Mouse (Mus musculus) left cerebral cortex, adult 8-10 months (tissue): ENCODE results near the gene Syce2. TPM values are rescaled to one million over a fixed set of nuclear protein-coding genes. Genes with fewer than 3 reads are reported as not detected.

Experiments
- DNase-seq, 2 experiments: peaks; one replicate each; pipeline ENCODE4 v3.0.0; 2022; ENCODE audit warnings: low spot score in 2 of 2
- total RNA-seq, 4 experiments: library from RNA; stranded (reverse); gene quantifications; 2 replicates each; pipeline ENCODE4 v1.2.4; 2022

The Syce2 gene
- total RNA-seq, 4 experiments from 2014 or later = 6.3 to 8.0 (median 6.8) TPM

DNA sequence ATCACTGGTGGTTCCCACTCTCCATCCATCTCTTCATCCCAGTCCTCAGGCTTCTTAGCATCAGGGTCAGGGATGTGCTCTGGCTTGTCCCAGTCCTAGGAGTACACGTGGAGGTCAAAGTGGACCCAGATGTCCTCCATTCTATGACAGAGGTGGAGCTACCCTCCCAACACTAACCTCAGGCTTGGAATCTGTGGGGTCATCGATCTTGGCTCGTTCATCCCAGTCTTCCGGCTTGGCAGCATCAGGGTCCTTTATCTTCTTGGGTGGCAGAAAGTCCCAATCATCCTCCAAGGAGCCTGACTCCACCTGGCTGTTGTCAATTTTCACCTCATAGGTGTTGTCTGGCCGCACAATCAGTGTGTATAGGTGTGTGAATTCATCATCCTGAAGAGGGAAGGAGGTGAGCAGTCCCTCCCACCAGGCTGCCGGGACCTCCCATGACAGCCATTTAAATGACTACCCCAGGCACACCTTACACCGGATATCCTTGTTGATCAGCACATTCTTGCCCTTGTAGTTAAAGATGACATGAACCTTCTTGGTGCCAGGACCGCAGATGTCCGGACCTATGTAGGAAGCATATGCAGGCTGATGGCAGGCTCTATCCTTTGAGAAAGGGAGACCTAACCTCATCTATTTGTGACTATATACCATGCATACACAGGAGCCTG, 27.4 kb upstream of the Syce2 start:
- no peak for DNase-seq

- no peak for DNase-seq
Observed at GRCm38 (mm10) chr8:84845355-84846093, 26.4 kb upstream of the Syce2 start.

GRCm38 (mm10) chr8:84846094-84846721, 25.7 kb upstream of the Syce2 start:
- no peak for DNase-seq

- DNase-seq = peak; percentile 95 to 100
Observed at GRCm38 (mm10) chr8:84846722-84847572, 25.0 kb upstream of the Syce2 start, which contains the start of gene Calr. Gene Calr, minus strand, starts transcription at chr8:84846934.

GRCm38 (mm10) chr8:84847684-84848435, 24.1 kb upstream of the Syce2 start:
- DNase-seq = no peak

GRCm38 (mm10) chr8:84856434-84856833, 15.5 kb upstream of the Syce2 start:
- DNase-seq = no peak

- DNase-seq = peak; percentile 87 to 93
Observed at GRCm38 (mm10) chr8:84856864-84857441, 15.0 kb upstream of the Syce2 start, which contains the start of gene Farsa. Gene Farsa, plus strand, starts transcription at chr8:84856989.

GRCm38 (mm10) chr8:84872309-84872965, 526 bp downstream of the Syce2 start:
- DNase-seq = no peak

DNA sequence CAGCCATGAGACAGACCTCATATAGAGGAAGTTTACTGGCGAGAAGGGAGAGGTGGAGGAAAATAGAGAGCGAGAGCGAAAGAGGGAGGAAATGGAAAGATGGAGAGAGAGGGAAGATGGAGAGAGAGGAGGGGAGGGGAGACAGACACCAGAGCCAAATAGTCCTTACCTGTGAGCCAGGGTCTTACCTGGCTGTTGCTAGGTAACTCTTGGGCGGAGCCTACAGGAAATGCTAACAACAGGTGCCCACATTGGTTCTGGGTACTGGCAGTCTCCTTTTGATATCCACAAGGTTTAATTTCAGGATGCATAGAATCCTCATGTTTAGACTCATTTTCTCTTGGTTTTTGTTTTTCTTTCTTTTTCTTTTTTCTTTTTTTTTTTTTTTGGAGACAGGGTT, 1.1 kb downstream of the Syce2 start:
- no peak for DNase-seq

DNA sequence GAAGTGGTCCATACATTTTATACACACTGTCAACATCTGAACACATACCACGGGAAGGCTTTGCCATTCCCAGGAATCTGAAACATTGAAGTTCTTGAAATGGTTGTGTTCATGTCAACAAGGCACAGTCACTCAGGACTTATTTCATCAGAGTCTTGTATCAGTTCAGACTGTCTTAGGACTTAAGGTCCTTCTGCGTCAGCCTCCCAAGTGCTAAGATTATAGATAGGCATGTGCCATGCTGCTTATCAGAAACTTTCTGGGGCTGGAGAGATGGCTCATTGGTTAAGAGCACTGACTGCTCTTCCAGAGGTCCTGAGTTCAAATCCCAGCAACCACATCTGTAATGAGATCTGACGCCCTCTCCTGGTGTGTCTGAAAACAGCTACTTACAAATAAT, 2.4 kb downstream of the Syce2 start:
- no peak for DNase-seq

- no peak for DNase-seq
Observed at GRCm38 (mm10) chr8:84877297-84878035, 5.6 kb downstream of the Syce2 start.

GRCm38 (mm10) chr8:84878915-84879314, 7.0 kb downstream of the Syce2 start:
- DNase-seq = no peak

DNA sequence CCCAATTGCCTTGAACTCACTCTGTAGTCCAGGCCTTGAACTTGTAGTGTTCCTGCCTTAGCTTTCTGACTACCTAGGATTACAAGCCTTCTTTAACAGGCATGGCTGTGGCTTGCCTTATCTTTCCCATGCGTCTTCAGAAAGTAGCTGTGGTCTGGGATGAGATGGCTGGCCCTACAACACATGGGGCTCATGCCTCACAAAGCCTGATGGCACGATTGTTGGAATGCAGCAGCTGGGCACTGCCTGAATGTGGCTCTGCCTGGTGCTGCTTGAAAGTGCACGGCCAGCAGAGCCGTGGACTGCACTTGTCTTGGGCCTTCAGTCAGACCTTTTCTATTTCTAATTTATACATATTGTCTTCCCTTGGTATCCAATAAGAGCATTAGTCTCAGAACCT, 12.8 kb downstream of the Syce2 start:
- no peak for DNase-seq

DNA sequence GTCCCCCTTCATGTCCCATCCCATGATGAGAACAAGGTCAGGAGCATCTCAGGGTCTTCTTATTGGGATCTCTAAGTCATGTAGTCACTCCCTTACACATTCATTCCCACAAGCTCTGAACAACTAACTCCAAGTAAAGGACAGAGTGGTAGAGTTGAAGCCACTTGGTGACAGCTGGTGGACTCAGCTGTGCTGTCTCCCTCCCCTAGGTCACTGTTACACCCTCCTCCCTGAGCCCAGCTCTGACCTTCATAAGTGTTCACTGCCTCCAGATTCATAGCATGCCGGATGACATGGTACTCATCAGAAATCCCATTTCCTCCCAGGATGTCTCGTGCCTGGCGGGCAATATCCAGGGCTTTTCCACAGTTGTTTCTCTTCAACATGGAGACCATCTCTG, 16.4 kb downstream of the Syce2 start:
- no peak for DNase-seq

DNA sequence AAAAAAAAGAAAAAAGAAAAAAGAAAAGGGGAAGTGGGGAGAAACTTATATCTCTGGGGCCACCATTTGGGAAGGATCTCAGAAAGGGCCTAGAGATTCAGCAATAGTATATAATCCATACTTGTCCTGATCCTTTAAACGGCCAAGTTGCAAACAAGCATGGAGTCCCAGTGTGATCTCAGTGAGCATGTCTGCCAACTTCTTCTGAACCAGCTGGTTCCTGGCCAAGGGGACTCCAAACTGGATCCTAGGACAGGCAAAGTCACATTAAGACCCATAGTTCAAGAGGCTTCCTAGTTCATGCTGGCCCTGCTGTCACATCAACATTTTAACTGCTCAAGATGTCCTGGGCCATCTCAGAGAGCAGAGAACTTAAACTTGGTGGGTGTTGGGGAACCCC, 17.2 kb downstream of the Syce2 start:
- DNase-seq = no peak

DNA sequence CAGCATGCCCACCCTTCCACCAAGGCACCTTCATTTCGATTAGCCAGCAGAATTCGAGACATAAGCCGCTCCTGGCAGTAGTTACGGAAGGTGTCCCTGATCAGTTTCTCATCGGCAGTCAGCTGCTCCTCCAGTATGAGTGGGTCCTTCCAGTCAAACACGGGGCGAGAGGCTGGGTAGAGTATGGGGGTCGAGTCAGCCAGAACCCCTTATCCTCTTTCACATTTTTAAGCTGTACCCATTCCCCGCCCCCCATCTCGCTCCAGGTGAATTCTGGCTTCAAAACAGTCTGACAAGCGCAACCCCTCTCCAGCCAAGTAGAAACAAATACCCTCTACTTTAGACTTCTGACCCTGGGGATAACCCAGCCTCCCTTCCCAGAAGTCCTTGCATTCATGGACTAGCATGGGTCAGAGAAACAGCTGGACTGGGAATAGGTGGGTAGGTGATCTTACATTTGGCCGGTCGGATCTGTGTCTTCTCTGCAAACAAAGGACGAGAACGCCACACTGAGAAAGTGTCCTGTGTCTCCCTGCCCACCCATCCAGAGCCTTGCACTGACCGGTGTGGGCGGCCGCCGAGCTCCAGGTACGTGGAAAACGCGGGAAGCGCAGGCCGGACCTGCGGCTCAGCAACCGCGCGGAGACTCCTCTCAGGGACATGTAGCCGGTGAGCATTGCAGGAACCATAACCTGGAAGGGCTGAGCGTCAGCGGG, 21.2 kb downstream of the Syce2 start:
- no peak for DNase-seq

- DNase-seq = peak; percentile 81 to 94
Observed at GRCm38 (mm10) chr8:84893709-84894134, 21.8 kb downstream of the Syce2 start, which contains the start of gene Gcdh. Gene Gcdh, minus strand, starts transcription at chr8:84893921.

GRCm38 (mm10) chr8:84895963-84896362, 24.1 kb downstream of the Syce2 start:
- DNase-seq = no peak
